Mouse (Mus musculus) kidney, adult 18-20 months (tissue): ENCODE data around the gene Dusp15.

Experiments
- DNase-seq: peaks from one replicate; pipeline ENCODE4 v3.0.0; 2021

The Dusp15 gene

DNA sequence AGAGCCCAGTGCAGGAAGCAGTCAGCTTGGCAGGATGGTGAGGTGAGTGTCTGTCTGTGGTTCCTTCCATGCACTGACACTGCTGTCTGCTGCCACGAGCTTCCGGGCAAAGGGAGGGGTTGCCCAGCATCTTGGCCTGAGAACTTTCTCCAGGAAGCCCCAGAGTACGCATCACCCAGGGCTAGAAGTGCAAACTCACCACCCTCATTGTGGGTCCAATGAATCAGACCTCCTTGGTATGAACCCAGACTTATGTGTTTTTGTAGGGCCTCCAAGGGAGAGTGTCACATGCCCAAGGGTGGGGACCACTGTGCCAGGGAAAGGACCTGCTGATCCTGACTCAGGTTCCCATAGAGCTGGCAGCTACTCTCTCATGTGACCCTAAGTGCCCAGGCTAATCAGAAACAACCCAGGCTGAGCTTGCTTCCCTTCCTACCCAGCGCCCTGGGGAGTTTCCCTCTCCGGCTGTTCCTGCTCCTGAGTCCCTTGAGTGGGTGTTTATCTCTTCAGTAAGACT lies 47.3 kb downstream of the Dusp15 start:
- no peak for DNase-seq

DNA sequence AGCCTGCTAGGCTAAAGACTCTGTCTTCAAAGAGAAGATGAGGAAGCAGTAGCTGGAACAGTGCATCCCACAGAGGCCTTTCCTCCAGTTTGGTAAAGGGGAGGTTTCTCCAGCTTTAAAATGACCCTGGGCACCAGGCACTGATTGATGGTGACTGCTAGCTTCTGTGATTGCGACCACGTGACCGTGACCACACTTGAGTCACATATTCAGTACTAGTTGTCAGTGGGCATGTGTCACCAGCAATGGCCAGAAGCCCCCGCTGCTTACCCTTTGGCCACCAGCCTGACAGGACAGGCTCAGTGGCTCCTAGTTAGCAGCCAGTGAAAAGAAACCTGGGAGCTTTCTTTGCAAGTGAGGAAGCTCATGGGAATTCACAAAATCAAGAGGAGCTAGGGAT lies 47.9 kb downstream of the Dusp15 start:
- DNase-seq: no peak

DNA sequence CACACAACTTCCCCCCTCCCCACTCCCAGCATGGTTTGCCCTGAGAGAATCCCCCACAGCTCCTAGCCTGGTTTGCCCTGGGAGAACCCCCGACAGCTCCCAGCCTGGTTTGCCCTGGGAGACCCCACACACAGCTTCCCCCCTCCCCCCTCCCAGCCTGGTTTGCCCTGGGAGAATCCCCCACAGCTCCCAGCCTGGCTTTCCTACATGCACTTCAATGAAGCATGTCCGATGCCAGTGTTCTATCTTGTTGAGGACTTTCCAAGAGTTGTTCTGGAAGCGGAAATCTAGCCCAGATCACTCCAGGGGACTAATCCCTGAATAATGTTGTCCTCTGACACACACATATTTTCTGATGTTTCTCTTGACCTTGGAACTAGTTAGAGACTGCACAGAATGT lies 48.8 kb downstream of the Dusp15 start:
- no peak for DNase-seq

DNA sequence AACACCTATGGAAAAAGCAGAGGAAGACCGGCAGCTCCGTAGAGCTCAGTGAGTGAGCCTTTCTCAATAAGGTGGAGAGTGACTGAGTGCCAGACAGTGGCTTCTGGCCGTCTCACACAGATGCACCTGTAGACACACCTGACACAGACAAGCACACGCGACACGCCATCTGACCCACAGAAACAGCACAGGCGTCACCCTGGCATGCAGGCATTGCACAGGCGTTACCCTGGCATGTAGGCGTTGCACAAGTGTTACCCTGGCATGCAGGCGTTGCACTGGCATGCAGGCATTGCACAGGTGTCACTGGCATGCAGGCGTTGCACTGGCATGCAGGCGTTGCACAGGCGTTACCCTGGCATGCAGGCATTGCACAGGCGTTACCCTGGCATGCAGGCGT lies 50.2 kb downstream of the Dusp15 start:
- no peak for DNase-seq

DNA sequence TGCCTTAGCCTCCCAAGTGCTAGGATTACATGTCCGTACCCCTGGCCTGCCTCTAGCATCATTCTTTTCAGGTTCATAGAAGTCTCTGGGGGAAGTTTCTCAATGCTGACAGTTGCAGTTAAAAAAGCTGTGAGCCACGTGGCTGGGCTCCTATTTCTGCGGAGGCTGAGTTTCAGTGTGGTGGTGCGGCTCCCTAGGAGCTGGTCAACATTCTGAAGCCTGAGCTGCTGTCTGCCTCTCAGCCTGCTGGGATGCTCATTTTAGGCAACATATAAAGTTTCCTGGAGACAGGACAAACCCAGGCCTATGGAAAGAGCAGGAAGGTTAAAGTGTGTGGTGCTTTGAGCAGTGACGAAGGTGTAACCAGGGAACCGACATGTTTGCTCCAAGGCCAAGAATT lies 52.5 kb downstream of the Dusp15 start:
- DNase-seq: no peak

DNA sequence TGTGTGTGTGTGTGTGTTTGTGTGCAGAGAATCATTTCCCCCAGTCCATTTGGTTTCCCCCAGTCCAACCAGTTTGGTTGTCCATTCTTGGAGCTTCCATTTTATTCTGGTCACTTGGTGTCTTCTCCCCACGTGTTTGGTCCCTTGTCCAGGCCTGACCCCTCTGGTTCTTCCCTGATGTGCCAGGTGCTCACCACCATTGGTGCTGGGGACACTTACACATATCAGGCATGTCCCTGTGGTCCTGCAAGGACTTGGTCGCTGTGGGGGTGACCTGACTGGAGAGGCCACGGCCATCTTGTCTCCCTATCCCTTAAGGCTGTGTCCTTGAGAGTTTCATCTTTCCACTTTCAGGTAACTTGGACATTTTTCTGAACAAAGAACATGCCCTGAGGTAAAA lies 54.6 kb downstream of the Dusp15 start:
- no peak for DNase-seq

- peak; percentile 29 for DNase-seq
Measured at GRCm38 (mm10) chr2:152895834-152896233, 55.7 kb downstream of the Dusp15 start.
